Mouse (Mus musculus): Measurements from ENCODE around the gene Cd163l1.

DNA sequence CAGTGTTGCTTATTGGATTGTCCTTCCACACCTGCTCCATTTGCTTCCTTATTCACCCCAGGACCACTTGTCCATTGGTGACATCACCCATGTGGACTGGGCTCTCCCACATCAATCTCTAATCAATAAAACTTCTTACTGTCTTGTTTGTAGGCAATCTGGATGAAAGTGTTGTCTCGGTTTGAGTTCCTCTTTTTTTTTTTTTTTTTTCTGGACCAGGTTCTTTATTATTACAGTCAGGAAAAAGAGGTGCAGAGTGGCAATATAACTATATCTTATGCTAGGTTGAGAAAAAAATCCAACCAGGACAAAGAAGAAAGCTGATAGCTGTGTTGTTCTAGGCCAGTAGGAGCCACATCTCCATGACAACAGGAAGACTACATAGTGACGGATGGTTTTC is 37.4 kb upstream of the Cd163l1 start:
- TF ChIP-seq CTCF (IDR thresholded peaks at IDR 0.05 in 2 of 3, conservative IDR thresholded peaks at IDR 0.05 in 1 of 3; ENCODE audit: control insufficient read depth in 1 of 3, insufficient read depth in 1 of 3, low read depth in 2 of 3, low read length in 3 of 3, poor library complexity in 1 of 3, severe bottlenecking in 1 of 3) = no peak
- no peak for TF ChIP-seq CHD2 (IDR thresholded peaks at IDR 0.05; ENCODE audit: low read length)
- TF ChIP-seq GABPA (IDR thresholded peaks at IDR 0.05; ENCODE audit: low read depth, low read length) = no peak
- no peak for TF ChIP-seq HCFC1 (IDR thresholded peaks at IDR 0.05; ENCODE audit: low read depth, low read length)
- no peak for TF ChIP-seq TAL1 (IDR thresholded peaks at IDR 0.05; ENCODE audit: low read length)
- no peak for TF ChIP-seq POLR2A (IDR thresholded peaks at IDR 0.05; ENCODE audit: control insufficient read depth in 1 of 2, insufficient read depth in 1 of 2, low read depth in 1 of 2, low read length in 2 of 2, poor library complexity in 1 of 2)
- no peak for TF ChIP-seq MAFK (IDR thresholded peaks at IDR 0.05; ENCODE audit: borderline replicate concordance, low read depth, low read length)
- no peak for TF ChIP-seq ELF1 (IDR thresholded peaks at IDR 0.05; ENCODE audit: low read depth, low read length)

Measured in MEL (cell line).